Mouse (Mus musculus): Measurements from ENCODE around the gene Fhod1. TPM values are rescaled to one million over a fixed set of nuclear protein-coding genes. Genes with fewer than 3 reads are reported as not detected.
"Not testable (repeated sequence)": the region's sequence is repeated elsewhere in the genome, so short reads cannot be mapped to it uniquely, and the experiment has no call there.

Gene Fhod1
- polyA plus RNA-seq, 1 experiment from 2014 or later, result 0.63 TPM

DNA sequence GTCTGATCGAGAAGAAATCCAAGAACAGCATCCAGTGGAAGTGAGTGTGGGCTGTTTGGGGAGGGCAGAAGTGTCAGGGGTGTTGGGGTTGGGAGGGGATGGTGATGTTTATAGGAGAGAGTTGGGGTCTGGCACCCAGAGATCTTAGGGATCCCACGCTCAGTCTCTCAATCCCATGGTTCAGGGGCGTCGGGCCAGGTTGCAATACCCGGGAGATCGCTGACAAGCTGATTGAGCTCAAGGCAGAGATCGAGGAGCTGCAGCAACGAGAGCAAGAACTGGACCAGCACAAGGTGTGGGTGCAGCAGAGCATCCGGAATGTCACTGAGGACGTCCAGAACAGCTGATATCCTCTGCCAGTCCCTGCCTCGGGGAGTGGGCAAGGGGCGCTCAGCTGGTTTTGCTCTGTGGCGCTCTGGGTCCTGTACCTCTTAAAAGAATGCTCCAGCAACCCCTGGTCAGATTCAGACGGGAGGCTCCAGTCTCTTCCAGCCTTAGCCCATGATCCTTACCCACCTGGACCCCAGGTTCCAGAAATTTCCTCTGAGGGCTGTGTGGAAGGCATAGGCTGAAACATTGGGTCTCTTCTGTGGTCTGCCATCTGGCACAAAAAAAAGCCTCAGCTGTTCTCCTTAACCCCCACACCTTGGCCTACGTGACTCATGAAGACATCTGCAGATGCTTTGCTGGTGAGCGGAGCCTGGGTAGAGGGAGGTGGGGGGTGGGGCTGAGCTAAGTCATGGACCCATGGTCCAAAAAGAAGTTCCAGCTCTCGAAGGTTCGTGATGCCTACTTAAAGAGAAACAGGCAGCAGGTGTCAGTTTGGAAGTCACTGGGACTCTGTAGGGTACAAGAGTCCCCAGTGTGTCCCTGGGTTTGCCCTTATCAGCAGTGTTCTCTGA, 49.2 kb downstream of the Fhod1 start:
- Histone ChIP-seq H3K27ac (replicated peaks) (0 out of 2 replicates have a peak overlapping the region, but pooled peaks have one; percentile 67), H3K4me3 (peak overlapping the region; percentile 98), H3K9me3 (no peaks in the 10 kb centered on the region), H3K36me3 (peaks cover 41% of the 10 kb centered on the region), H3K9ac (peak overlapping the region; percentile 96), H3K27me3 (peaks cover 4% of the 10 kb centered on the region), H3K4me2 (peak overlapping the region; percentile 99), H3K4me1 (replicated peaks) (peaks cover 21% of the 10 kb centered on the region)
- 62% methylated on average over 18 of the region's 18 CpGs for WGBS
- no peak for ATAC-seq (ENCODE audit: low read depth)

GRCm38 (mm10) chr8:105297511-105298192, 50.1 kb downstream of the Fhod1 start, which contains the start of gene E2f4:
E2f4 (plus strand) TSS chr8:105297663.
- Histone ChIP-seq H3K4me1 (replicated peaks) (peaks cover 21% of the 10 kb centered on the region), H3K4me2 (peak within 1 kb of the TSS; percentile 99), H3K36me3 (peaks cover 32% of the 10 kb centered on the region), H3K9me3 (no peaks in the 10 kb centered on the region), H3K9ac (peak within 1 kb of the TSS; percentile 96), H3K27ac (replicated peaks) (peak within 1 kb of the TSS; percentile 67), H3K4me3 (peak within 1 kb of the TSS; percentile 98), H3K27me3 (peaks cover 7% of the 10 kb centered on the region)
- WGBS, result under 1% methylated on average over 58 of the region's 58 CpGs
- peak; percentile 91 for ATAC-seq (ENCODE audit: low read depth)

- WGBS, result 67% methylated on average over 11 of the region's 11 CpGs
- no peak for ATAC-seq (ENCODE audit: low read depth)
- peak within 1 kb of the TSS; percentile 99 for H3K4me2 ChIP-seq
- H3K9me3 ChIP-seq, result no peaks in the 10 kb centered on the region
- peaks cover 24% of the 10 kb centered on the region for H3K4me1 ChIP-seq (replicated peaks)
- 0 out of 2 replicates have a peak within 1 kb of the TSS, but pooled peaks have one; percentile 22 for H3K9ac ChIP-seq
- peak within 1 kb of the TSS; percentile 65 for H3K27ac ChIP-seq (replicated peaks)
- H3K27me3 ChIP-seq, result peaks cover 7% of the 10 kb centered on the region
- peaks cover 17% of the 10 kb centered on the region for H3K36me3 ChIP-seq
- peak within 1 kb of the TSS; percentile 98 for H3K4me3 ChIP-seq
Measured at GRCm38 (mm10) chr8:105295895-105296573, 51.7 kb downstream of the Fhod1 start, which contains the start of gene Exoc3l. Exoc3l (minus strand) TSS chr8:105296101.

- H3K4me2 ChIP-seq, result peak overlapping the region; percentile 25
- H3K9me3 ChIP-seq, result no peaks in the 10 kb centered on the region
- 71% methylated on average over 11 of the region's 11 CpGs for WGBS
- H3K27ac ChIP-seq (replicated peaks), result 0 out of 2 replicates have a peak overlapping the region, but pooled peaks have one; percentile 33
- H3K4me3 ChIP-seq, result peak overlapping the region; percentile 12
- peaks cover 9% of the 10 kb centered on the region for H3K36me3 ChIP-seq
- 0 out of 2 replicates have a peak overlapping the region, but pooled peaks have one; percentile 22 for H3K9ac ChIP-seq
- peaks cover 7% of the 10 kb centered on the region for H3K27me3 ChIP-seq
- no peak for ATAC-seq (ENCODE audit: low read depth)
- peaks cover 32% of the 10 kb centered on the region for H3K4me1 ChIP-seq (replicated peaks)
Measured at GRCm38 (mm10) chr8:105295256-105295655, 52.5 kb downstream of the Fhod1 start.

DNA sequence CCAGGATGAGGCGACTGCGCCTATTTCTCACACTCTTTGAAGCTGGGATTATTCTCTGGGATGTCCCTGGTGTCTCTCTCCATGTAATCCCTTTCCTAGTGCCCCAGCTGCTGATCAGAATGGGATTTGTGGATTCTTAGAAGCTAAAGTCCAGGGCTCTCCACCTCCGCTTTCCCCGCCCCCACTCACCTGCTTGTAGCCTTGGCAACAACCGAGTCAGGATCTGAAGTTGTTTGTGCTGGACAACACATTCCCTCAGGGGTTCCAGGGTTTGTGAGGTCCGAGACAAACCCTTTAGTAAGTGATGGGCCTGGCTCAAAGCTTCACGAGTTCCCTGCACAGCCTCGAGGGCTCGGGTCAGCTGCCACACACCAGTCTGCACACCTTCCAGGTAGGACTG, 53.0 kb downstream of the Fhod1 start:
- no peaks in the 10 kb centered on the region for H3K9me3 ChIP-seq
- H3K4me1 ChIP-seq (replicated peaks), result peaks cover 37% of the 10 kb centered on the region
- peaks cover 4% of the 10 kb centered on the region for H3K36me3 ChIP-seq
- peaks cover 7% of the 10 kb centered on the region for H3K27me3 ChIP-seq
- H3K4me2 ChIP-seq, result peak overlapping the region; percentile 25
- H3K27ac ChIP-seq (replicated peaks), result no peak overlapping the region
- 70% methylated on average over 9 of the region's 9 CpGs for WGBS
- peak overlapping the region; percentile 12 for H3K4me3 ChIP-seq
- ATAC-seq (ENCODE audit: low read depth), result no peak
- no peak overlapping the region for H3K9ac ChIP-seq

GRCm38 (mm10) chr8:105293405-105293804, 54.3 kb downstream of the Fhod1 start:
- WGBS, result 65% methylated on average over 19 of the region's 19 CpGs

DNA sequence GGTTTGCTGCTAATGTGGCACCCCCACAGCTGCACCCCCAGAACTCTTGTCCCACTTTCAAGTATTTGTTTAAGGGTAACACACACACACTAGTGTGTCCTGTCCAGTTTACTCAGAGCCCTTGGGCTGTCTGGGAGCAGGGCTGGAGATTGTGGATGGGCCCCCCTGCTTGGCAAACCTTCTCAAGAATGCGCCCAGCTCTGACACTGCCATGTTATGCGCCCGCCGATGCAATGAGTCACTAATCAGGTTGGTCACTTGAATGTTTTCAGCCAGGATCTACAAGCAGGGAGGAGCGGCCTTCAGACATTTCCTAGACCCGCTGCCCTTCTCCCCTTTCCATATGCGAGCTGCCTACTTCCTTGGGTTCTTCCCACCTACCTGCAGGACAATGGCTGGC, 55.3 kb downstream of the Fhod1 start:
- no peak overlapping the region for H3K4me2 ChIP-seq
- peaks cover 40% of the 10 kb centered on the region for H3K4me1 ChIP-seq (replicated peaks)
- no peak overlapping the region for H3K27ac ChIP-seq (replicated peaks)
- peaks cover 7% of the 10 kb centered on the region for H3K27me3 ChIP-seq
- H3K36me3 ChIP-seq, result no peaks in the 10 kb centered on the region
- H3K9ac ChIP-seq, result no peak overlapping the region
- H3K4me3 ChIP-seq, result no peak overlapping the region
- ATAC-seq (ENCODE audit: low read depth), result no peak
- 86% methylated on average over 7 of the region's 7 CpGs for WGBS
- no peaks in the 10 kb centered on the region for H3K9me3 ChIP-seq

More at GRCm38 (mm10) chr8:105293405-105293804, 54.3 kb downstream of the Fhod1 start:
- Histone ChIP-seq H3K9me3 (no peaks in the 10 kb centered on the region), H3K4me1 (replicated peaks) (peaks cover 36% of the 10 kb centered on the region), H3K27ac (replicated peaks) (no peak overlapping the region), H3K27me3 (peaks cover 7% of the 10 kb centered on the region), H3K4me2 (no peak overlapping the region), H3K9ac (no peak overlapping the region), H3K36me3 (no peaks in the 10 kb centered on the region), H3K4me3 (no peak overlapping the region)
- ATAC-seq (ENCODE audit: low read depth), result no peak

DNA sequence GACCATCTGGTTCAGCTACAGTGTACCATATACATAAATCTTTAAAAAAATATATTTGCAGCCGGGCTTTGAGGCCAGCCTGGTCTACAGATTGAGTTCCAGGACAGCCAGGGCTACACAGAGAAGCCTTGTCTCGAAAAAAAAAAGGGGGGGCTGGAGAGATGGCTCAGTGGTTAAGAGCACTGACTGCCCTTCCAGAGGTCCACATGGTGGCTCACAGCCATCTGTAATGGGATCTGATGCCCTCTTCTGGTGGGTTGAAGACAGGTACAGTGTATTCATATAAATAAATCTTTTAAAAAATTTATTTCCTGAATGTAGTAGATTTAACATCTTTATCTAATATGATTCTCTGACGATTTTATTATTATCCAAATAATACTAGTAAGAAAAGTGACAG, 56.0 kb downstream of the Fhod1 start:
- not testable (repeated sequence) for H3K36me3 ChIP-seq; ATAC-seq (ENCODE audit: low read depth); H3K9me3 ChIP-seq; H3K4me3 ChIP-seq; H3K27ac ChIP-seq (replicated peaks); H3K27me3 ChIP-seq; H3K4me2 ChIP-seq; H3K9ac ChIP-seq
- 77% methylated on average over 3 of the region's 3 CpGs for WGBS
- H3K4me1 ChIP-seq (replicated peaks), result peaks cover 42% of the 10 kb centered on the region

- H3K27me3 ChIP-seq; H3K36me3 ChIP-seq; H3K27ac ChIP-seq (replicated peaks); H3K4me3 ChIP-seq; H3K9me3 ChIP-seq; H3K9ac ChIP-seq; ATAC-seq (ENCODE audit: low read depth); H3K4me2 ChIP-seq: not testable (repeated sequence)
- 86% methylated on average over 8 of the region's 8 CpGs for WGBS
- H3K4me1 ChIP-seq (replicated peaks), result peaks cover 43% of the 10 kb centered on the region
Measured at GRCm38 (mm10) chr8:105291364-105291763, 56.4 kb downstream of the Fhod1 start.

GRCm38 (mm10) chr8:105290554-105291314, 57.0 kb downstream of the Fhod1 start:
- ATAC-seq (ENCODE audit: low read depth), result no peak
- peak overlapping the region; percentile 76 for H3K4me2 ChIP-seq
- H3K36me3 ChIP-seq, result peaks cover under 1% of the 10 kb centered on the region; the same call in 1 of the 2 replicates
- peaks cover 7% of the 10 kb centered on the region for H3K27me3 ChIP-seq
- 9% methylated on average over 31 of the region's 31 CpGs for WGBS
- H3K9me3 ChIP-seq, result no peaks in the 10 kb centered on the region
- H3K27ac ChIP-seq (replicated peaks), result no peak overlapping the region
- H3K9ac ChIP-seq, result peak overlapping the region; percentile 75
- peaks cover 50% of the 10 kb centered on the region for H3K4me1 ChIP-seq (replicated peaks)
- peak overlapping the region; percentile 51 for H3K4me3 ChIP-seq
